Comparison of ENCODE assay signal across 8 mouse cellular contexts in the genomic region with DNA sequence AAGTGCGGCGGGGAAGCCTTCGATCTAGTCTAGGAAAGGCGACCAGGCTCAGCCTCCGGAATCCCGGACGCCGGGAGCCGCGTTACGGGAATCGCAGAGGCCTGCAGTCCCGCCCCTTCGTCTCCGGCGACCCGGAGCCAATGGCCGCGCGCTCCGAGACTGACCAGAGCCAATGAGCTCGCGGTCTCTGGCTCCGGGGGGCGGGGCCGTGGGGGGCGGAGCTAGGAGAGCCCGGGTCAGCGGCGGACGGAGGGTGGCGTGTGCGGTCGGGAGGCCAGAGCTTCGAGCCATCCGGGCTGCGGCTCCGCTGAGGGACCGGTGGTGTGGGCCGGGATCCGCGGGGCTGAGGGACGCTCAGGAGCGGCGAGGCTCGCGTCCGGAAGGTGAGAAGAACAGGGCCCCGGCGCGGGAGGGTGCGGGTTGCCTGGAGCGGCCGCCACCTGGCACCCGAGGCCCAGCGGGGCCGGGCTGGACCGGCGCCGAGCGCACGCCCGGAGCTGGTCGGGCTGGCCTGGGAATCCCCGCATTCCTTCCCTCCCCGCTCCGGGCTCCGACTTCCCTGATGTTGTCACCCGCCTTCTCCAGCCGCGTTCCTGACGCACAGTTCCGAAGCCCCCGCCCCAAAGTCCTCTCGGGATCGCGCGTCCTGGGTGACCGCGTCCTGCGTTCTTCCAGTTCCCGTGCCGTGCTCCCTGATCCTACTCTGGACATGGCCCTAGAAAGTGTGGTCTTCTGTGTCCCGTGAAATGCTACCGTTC. TPM values are rescaled to one million over a fixed set of nuclear protein-coding genes. Genes with fewer than 3 reads are reported as not detected.
A peak's percentile ranks its signal among the peaks of the same experiment; 100 is the strongest.
DNase-seq lines count a peak whose midpoint lies in the region; ATAC-seq and TF ChIP-seq lines count a peak whose summit lies in the region.

A gene (plus strand): TSS at position 203 of the 758 bp plus-strand sequence.

- peak; percentile 95 for DNase-seq in forebrain, embryonic 14.5 days (ENCODE audit: low spot score)
- DNase-seq in heart, postnatal 14 days: peak; percentile 98 to 99
- peak; percentile 95 for DNase-seq in layer of hippocampus, adult 11-12 months (ENCODE audit: low spot score)
- DNase-seq in lung, adult 18-20 months: peak; percentile 97 to 98
- peak; percentile 96 for DNase-seq in testis, postnatal 14 days (ENCODE audit: low spot score)

- TF ChIP-seq EP300 in ES-Bruce4 (IDR thresholded peaks at IDR 0.05; ENCODE audit: insufficient read depth, low read depth, low read length): no peak

- H3K9ac ChIP-seq in ES-Bruce4 (ENCODE audit: low read depth, poor library complexity, severe bottlenecking): peak within 1 kb of the TSS; percentile 96
- H3K9ac ChIP-seq in forebrain, embryonic 14.5 days (ENCODE audit: low read length): peak within 1 kb of the TSS; percentile 82
- peak within 1 kb of the TSS; percentile 87 for H3K9ac ChIP-seq in neural tube, embryonic 15.5 days (replicated peaks)

- no peaks in the 10 kb centered on the region for H3K36me3 ChIP-seq in ES-Bruce4 (ENCODE audit: control insufficient read depth, insufficient read depth, low read length, poor library complexity, severe bottlenecking)
- no peaks in the 10 kb centered on the region for H3K36me3 ChIP-seq in forebrain, embryonic 14.5 days (ENCODE audit: control insufficient read depth, insufficient read depth, low read length)
- H3K36me3 ChIP-seq in neural tube, embryonic 15.5 days: no peaks in the 10 kb centered on the region

- intact Hi-C loops in heart, postnatal 14 days (cut with DNase I): loop anchor here (10.0 kb wide), 1 partner anchor 59 kb away; no protein-coding TSS in a partner anchor

- H3K4me2 ChIP-seq in forebrain, embryonic 14.5 days (ENCODE audit: low read length): peak within 1 kb of the TSS; percentile 89
- peak within 1 kb of the TSS; percentile 91 for H3K4me2 ChIP-seq in neural tube, embryonic 15.5 days

- peaks cover 11% of the 10 kb centered on the region for H3K4me1 ChIP-seq in ES-Bruce4 (ENCODE audit: control insufficient read depth, insufficient read depth, low read length)
- H3K4me1 ChIP-seq in forebrain, embryonic 14.5 days (ENCODE audit: control insufficient read depth, insufficient read depth, low read length): peaks cover 3% of the 10 kb centered on the region; the same call in 1 of the 2 replicates
- peaks cover 21% of the 10 kb centered on the region for H3K4me1 ChIP-seq in neural tube, embryonic 15.5 days

- TF ChIP-seq CTCF in ES-Bruce4 (IDR thresholded peaks at IDR 0.05; ENCODE audit: low read depth, low read length): no peak

- peak; percentile 96 for ATAC-seq in cerebellum, adult (ENCODE audit: insufficient number of reproducible peaks, low FRiP score, low TSS enrichment)
- peak; percentile 100 for ATAC-seq in forebrain, embryonic 14.5 days
- ATAC-seq in neural tube, embryonic 15.5 days (ENCODE audit: low FRiP score): peak; percentile 100

- WGBS in forebrain, embryonic 14.5 days: under 1% methylated on average over 61 of the region's 85 CpGs
- under 1% methylated on average over 84 of the region's 85 CpGs for WGBS in neural tube, embryonic 15.5 days

- TF ChIP-seq POLR2A in ES-Bruce4 (IDR thresholded peaks at IDR 0.05; ENCODE audit: insufficient read depth, low read length): no peak

- H3K4me3 ChIP-seq in ES-Bruce4 (ENCODE audit: low read depth, low read length): peak within 1 kb of the TSS; percentile 98
- peak within 1 kb of the TSS; percentile 79 for H3K4me3 ChIP-seq in forebrain, embryonic 14.5 days (ENCODE audit: low read depth, low read length)
- peak within 1 kb of the TSS; percentile 93 for H3K4me3 ChIP-seq in neural tube, embryonic 15.5 days (replicated peaks)

- no peaks in the 10 kb centered on the region for H3K9me3 ChIP-seq in ES-Bruce4 (replicated peaks; ENCODE audit: control insufficient read depth, insufficient read depth, low read length, poor library complexity, severe bottlenecking)
- H3K9me3 ChIP-seq in forebrain, embryonic 14.5 days (replicated peaks; ENCODE audit: control insufficient read depth, low read length): no peaks in the 10 kb centered on the region
- H3K9me3 ChIP-seq in neural tube, embryonic 15.5 days (replicated peaks): no peaks in the 10 kb centered on the region

- peak within 1 kb of the TSS; percentile 60 for H3K27ac ChIP-seq in ES-Bruce4 (ENCODE audit: insufficient read depth, low read length)
- H3K27ac ChIP-seq in forebrain, embryonic 14.5 days (ENCODE audit: low read depth, low read length): peak within 1 kb of the TSS; percentile 46; the same call in 1 of the 2 replicates
- peak within 1 kb of the TSS; percentile 87 for H3K27ac ChIP-seq in neural tube, embryonic 15.5 days (replicated peaks)

- H3K27me3 ChIP-seq in ES-Bruce4 (ENCODE audit: control insufficient read depth, insufficient read depth, low read length, poor library complexity, severe bottlenecking): no peaks in the 10 kb centered on the region
- H3K27me3 ChIP-seq in forebrain, embryonic 14.5 days (replicated peaks; ENCODE audit: control insufficient read depth, insufficient read depth, low read length): no peaks in the 10 kb centered on the region
- no peaks in the 10 kb centered on the region for H3K27me3 ChIP-seq in neural tube, embryonic 15.5 days (replicated peaks)

RNA-seq across cellular contexts. Expression of the gene that starts here (rescaled TPM):
- 49.7 and 65.0 TPM in 2 replicates for polyA plus RNA-seq in ES-Bruce4 (2011; ENCODE audit: insufficient read depth, insufficient read length, low read depth, missing spikeins)
- polyA plus RNA-seq in forebrain, embryonic 14.5 days (2014; fragmentation: Nextera tagmentation; extraction: Ambion mirVana): 9.8 and 12.6 TPM in 2 replicates
- 100 to 1,000 TPM; 184 to 192 TPM for total RNA-seq in heart, postnatal 14 days (2021)
- 25.2 and 25.6 TPM in 2 replicates for polyA plus RNA-seq in neural tube, embryonic 15.5 days (2015; fragmentation: Nextera tagmentation; extraction: Ambion mirVana)

Comparison
In these comparisons a context has a peak if more than half of its experiments do, and no peak if none do; other contexts are left out.
1. Peak in every context shown above with its lines: DNase-seq, ATAC-seq, H3K4me3 ChIP-seq and H3K27ac ChIP-seq.